Mouse (Mus musculus): ENCODE measurements around the gene Gtpbp6. TPM values are rescaled to one million over a fixed set of nuclear protein-coding genes. Genes with fewer than 3 reads are reported as not detected.

The Gtpbp6 gene
- total RNA-seq, 2 experiments from 2014 or later, result 77.3 to 85.6 TPM

- TF ChIP-seq CTCF (conservative IDR thresholded peaks at IDR 0.05), result no peak
Observed at GRCm38 (mm10) chr5:110106140-110106871, 1.7 kb downstream of the Gtpbp6 start.

GRCm38 (mm10) chr5:110104616-110105380 is 3.2 kb downstream of the Gtpbp6 start:
- DNase-seq (ENCODE audit: low spot score in 2 of 2), result no peak

More at GRCm38 (mm10) chr5:110106140-110106871, 1.7 kb downstream of the Gtpbp6 start:
- Histone ChIP-seq H3K27ac (peak overlapping the region; percentile 99; the same call in 1 of the 2 replicates), H3K4me3 (peak overlapping the region; percentile 74)
- peak in 1 of 2 experiments; percentile 31 for DNase-seq (ENCODE audit: low spot score in 2 of 2)

GRCm38 (mm10) chr5:110103901-110104615 is 3.9 kb downstream of the Gtpbp6 start:
- no peak for DNase-seq (ENCODE audit: low spot score in 2 of 2)
- Histone ChIP-seq H3K4me3 (no peak overlapping the region), H3K27ac (no peak overlapping the region)
- TF ChIP-seq CTCF (conservative IDR thresholded peaks at IDR 0.05), result no peak

More at GRCm38 (mm10) chr5:110104616-110105380, 3.2 kb downstream of the Gtpbp6 start:
- H3K27ac ChIP-seq, result no peak overlapping the region
- no peak overlapping the region for H3K4me3 ChIP-seq
- TF ChIP-seq CTCF (conservative IDR thresholded peaks at IDR 0.05), result no peak

GRCm38 (mm10) chr5:110102853-110103625 is 5.0 kb downstream of the Gtpbp6 start:
- TF ChIP-seq CTCF (conservative IDR thresholded peaks at IDR 0.05), result no peak
- DNase-seq (ENCODE audit: low spot score in 2 of 2), result no peak
- Histone ChIP-seq H3K27ac (no peak overlapping the region), H3K4me3 (no peak overlapping the region)

DNA sequence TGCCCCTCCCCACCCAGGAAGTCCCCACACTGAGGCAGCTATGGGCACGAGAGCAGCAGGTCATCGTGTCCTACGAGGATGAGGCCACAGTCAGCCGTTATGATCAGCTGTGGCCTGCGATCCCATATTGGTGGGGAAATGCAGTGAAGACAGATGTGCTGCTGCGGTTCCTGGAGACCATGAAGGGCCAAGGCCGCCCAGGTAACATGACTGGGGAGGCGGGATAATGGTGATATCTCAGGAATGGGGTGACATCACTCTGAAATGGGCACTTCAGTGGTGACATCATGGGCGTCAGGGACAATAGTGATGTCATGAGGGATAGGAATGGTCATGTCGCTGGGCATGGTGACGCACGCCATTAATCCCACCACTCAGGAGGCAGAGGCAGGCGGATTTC is 5.6 kb downstream of the Gtpbp6 start:
- DNase-seq (ENCODE audit: low spot score in 2 of 2), result no peak
- no peak for TF ChIP-seq CTCF (conservative IDR thresholded peaks at IDR 0.05)
- no peak overlapping the region for H3K4me3 ChIP-seq
- no peak overlapping the region for H3K27ac ChIP-seq

DNA sequence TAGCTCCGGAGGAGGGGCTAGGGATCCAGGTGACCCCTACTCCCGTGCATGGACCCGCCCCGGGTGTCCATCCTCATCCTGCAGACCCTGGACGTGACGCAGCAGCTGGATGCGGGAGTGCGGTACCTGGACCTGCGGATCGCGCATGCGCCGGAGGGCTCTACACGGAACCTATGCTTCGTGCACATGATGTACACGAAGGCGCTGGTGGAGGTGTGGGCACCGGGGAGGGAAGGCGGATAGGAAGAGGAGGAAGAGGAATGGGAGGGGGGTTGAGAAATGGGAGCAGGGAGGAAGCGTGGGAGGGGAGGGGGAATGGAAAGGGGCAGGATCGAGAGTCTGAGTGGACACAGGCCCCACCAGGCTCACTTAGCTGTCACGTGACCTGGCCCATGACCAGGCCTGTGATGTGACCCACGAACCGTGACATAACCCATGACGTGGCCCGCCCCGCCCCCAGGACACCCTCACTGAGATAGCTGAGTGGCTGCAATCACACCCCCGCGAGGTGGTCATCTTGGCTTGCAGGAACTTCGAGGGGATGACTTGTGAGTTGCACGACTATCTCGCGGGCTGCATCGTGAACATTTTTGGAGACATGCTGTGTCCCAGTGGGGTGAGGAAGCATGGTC is 6.2 kb downstream of the Gtpbp6 start:
- peak overlapping the region; percentile 78 for H3K27ac ChIP-seq
- H3K4me3 ChIP-seq, result peak overlapping the region; percentile 55

GRCm38 (mm10) chr5:110100921-110101631 is 6.9 kb downstream of the Gtpbp6 start:
- peak overlapping the region; percentile 78; the same call in 1 of the 2 replicates for H3K27ac ChIP-seq
- DNase-seq (ENCODE audit: low spot score in 2 of 2), result no peak
- H3K4me3 ChIP-seq, result peak overlapping the region; percentile 55
- no peak for TF ChIP-seq CTCF (conservative IDR thresholded peaks at IDR 0.05)

More for the DNA sequence above, 6.2 kb downstream of the Gtpbp6 start:
- peak in 1 of 2 experiments; percentile 65 for DNase-seq (ENCODE audit: low spot score in 2 of 2)
- no peak for TF ChIP-seq CTCF (conservative IDR thresholded peaks at IDR 0.05)

DNA sequence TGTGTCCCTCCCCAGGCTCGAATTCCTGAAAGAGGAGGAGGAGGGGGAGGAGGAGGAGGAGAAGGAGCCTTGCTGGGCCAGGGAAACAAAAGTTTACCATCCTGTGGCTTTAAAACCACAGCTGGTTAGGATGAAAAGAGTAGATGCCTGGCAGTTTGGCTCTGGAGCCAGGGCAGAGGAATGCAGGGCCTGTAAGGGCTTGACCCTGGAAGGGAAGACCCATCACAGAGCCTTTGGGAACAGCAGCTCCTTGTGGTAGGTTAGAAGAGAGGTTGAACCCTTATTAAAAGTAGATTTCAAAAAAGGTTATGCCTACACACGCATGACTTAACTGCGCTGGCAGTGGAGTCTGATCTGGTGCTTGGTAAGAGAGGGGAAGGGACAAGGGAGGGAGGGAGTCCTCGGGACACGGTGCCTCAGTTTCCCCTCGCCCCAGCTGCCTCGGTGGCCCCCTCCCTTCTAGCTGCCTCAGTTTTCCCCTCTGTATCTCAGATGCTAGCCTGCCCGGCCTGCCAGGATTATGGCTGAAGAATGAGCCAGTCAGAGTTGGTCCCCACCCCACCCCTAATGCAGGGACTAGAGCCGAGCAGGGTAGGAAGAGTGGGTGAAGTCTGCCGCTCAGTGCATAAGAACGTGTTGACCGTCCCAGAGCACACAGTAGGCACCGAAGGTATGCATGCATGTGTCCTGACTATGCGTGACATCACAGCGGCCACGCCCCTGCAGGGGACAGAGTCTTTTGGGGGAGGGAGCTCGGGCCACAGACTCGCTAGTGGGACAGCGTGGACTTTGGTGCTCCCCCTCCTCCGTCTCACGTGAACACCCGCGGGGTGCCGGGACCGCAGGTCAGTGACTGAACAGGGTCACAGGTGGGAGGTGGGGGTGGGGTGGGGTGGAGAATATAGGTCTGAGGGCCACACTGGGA is 8.1 kb downstream of the Gtpbp6 start, which contains the start of gene Plcxd1:
Gene Plcxd1, plus strand, starts transcription at position 314 of the 925 bp plus-strand sequence.
- Histone ChIP-seq H3K27ac (no peak within 1 kb of the TSS), H3K4me3 (peak within 1 kb of the TSS; percentile 55; the same call in 1 of the 2 replicates)
- DNase-seq (ENCODE audit: low spot score in 2 of 2), result no peak
- 0 out of 2 replicates have a peak, but pooled peaks have one; percentile 4 for TF ChIP-seq CTCF (conservative IDR thresholded peaks at IDR 0.05)

DNA sequence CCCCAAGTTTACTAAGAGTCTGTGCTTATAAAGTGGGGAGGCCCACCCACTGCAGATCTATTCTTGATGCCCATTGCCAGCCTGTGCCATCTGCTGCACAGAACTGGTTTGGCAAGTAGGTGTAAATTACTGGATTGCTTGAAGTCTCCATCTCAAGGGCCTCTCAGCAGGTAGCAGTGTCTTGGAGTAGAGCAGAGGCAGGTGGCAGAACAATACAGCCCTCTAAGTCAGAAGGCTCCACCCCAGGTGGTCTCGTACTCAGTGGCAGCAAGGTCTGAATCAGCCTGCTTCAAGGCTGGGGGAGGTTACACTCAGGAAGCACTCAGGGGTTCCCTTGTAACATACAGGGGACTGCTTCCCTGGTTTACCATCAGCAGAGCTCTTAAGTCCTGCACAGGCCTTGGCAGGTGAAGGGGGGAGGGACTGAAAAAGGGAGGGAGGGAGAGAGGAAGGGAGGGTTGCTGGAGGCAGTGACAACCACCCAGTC is 9.0 kb downstream of the Gtpbp6 start:
- DNase-seq (ENCODE audit: low spot score in 2 of 2), result no peak
- no peak overlapping the region for H3K27ac ChIP-seq
- no peak for TF ChIP-seq CTCF (conservative IDR thresholded peaks at IDR 0.05)
- H3K4me3 ChIP-seq, result no peak overlapping the region

- no peak for TF ChIP-seq CTCF (conservative IDR thresholded peaks at IDR 0.05)
- Histone ChIP-seq H3K27ac (peak overlapping the region; percentile 95), H3K4me3 (peak overlapping the region; percentile 64)
- no peak for DNase-seq (ENCODE audit: low spot score in 2 of 2)
Observed at GRCm38 (mm10) chr5:110094847-110095213, 13.2 kb downstream of the Gtpbp6 start.

Measured in layer of hippocampus, adult 2 months (tissue).